Mouse (Mus musculus) thymus, postnatal 14 days (tissue): ENCODE measurements around the gene Gab3.
A peak's percentile ranks its signal among the peaks of the same experiment; 100 is the strongest.

ENCODE experiments used
- DNase-seq: peaks from one replicate; pipeline ENCODE4 v3.0.0; 2021

The Gab3 gene

GRCm38 (mm10) chrX:75084774-75085508 is at the start of gene Gab3:
Gene Gab3, minus strand, starts transcription at chrX:75085458.
- peak; percentile 71 for DNase-seq

DNA sequence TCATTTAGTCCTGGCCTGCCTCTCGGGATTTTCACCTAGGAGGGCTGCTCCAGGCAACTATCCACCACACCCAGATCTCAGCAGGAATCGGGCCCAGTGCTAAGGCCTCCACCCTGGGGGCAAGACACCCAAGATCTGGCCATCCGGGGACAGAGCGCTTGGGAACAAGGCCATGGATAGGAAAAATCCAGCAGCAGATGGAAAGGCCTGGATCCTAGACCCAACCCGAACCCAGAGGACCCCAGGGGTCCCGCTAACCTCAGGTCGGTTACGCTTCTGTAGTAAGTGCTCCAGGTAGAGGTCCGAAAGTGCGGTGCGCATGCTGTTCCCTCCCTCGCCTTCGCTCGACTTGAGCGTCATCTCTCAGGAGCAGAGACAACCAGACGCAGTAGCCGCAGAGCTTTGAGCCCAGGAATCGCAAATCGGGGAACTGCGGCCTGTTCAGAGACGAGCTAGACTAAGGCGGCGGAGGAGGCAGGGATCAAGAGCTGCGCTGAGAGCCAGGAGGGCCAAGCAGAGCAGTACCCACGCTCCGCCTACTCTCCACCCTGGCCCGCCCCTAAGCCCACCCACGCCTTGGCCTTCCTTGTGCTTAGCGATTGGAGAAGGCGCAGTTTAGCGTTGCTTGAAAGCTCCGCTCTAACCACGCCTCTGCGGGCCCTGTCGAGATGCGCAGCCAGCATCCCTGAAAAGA is 45.4 kb upstream of the Gab3 start, which contains the start of gene Mpp1:
Mpp1 (minus strand) TSS at position 550 of the 694 bp plus-strand sequence.
- peak; percentile 85 for DNase-seq

DNA sequence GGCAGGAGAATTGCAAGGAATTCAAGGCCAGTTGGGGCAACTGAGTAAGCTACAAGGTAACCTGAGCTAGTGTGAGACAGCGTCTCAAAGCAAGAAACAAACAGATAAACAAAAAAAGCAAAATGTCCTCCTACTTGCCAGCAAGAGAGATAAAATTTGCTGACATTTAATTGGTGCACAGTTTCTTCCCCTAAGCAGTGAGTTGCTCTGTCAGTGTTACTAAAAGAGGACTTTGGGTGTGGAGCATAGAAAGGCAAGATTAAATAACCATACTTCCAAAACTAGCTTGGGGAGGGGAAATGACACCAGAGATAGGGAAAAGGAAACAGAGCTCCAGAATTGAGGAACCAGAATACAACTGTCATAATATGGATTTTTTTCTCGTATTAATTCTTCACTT is 44.2 kb upstream of the Gab3 start:
- DNase-seq = no peak

DNA sequence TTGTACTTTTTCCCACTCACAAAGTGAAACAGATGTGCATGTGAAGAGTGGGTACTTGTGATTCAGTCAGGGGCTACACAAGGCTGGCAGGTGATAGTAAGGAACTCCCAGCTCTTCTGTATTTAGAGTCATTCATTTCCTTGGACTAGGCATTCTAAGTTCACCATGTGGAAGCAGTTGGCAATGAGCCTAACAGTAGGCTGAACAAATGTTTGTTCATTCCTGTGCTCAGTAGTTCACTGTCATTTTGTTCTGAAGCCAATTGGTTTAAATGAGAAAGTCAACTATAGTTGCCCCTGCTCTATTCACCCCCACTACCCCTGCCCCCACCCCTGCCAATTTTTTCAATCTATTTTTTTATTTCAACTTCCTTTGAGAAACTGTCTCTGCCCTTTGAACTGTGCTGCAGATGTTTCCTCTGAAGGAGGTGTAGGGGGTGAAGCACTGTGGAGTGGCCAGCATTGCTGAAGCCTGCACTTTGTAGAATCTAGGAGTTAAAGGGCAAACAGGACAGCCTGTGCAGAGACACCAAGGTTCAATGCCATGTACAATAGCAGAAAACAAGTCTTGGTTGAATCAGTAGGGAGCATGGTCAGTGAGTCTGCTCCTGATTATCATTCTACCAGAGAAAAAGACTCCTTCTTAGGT is 43.2 kb upstream of the Gab3 start:
- DNase-seq = peak; percentile 29

- DNase-seq = no peak
Measured at GRCm38 (mm10) chrX:75126893-75127292, 41.6 kb upstream of the Gab3 start.

- DNase-seq = no peak
Measured at GRCm38 (mm10) chrX:75125606-75126005, 40.3 kb upstream of the Gab3 start.

GRCm38 (mm10) chrX:75115550-75115949 is 30.3 kb upstream of the Gab3 start:
- DNase-seq = no peak

DNA sequence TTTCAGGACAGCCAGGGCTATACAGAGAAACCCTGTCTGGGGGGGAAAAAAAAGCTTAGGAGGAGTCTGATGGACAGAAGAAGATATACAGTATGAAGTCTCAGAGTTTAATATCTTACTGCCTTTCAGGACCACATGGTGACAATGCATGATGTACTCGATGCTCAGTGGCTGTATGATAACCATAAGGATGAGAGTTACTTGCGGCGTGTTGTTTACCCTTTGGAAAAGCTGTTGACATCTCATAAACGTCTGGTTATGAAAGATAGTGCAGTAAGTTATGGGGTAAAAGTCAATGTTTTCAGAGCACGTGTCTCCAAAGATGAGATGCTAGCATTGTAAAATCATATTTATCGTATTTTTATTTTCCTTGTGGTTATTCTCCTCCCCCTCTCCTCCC is 17.0 kb upstream of the Gab3 start:
- DNase-seq = no peak

GRCm38 (mm10) chrX:75098799-75099198 is 13.5 kb upstream of the Gab3 start:
- no peak for DNase-seq

DNA sequence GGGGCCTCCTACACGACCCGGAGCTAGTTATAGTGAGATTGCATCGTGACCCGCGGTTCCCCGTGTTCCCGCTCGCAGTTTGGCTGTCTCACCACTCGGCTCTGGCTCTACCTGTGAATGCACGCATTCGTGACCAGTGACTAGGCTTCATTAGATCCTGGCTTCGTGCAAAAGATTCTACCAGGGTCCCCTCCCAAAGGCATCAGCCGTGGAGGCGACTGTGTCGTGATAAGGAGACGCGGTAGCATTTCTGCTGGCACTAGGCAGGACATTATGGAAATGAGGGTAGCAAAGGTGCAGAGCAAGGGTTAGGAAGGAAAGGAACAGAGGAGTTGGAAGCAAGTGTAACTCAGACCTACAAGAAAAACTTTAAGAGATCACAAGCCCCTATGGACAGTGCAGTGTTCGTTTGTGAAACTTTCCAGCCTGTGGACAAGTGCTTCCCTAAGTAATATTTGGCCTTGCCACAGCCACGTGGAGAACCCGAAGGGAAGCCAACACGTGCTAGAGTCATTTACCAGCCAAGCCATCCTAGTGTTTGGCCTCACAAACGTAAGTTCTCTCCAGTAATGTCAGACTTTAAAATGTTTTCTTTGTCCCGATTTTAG is 11.0 kb upstream of the Gab3 start:
- DNase-seq = no peak

GRCm38 (mm10) chrX:75095369-75096162 is 10.3 kb upstream of the Gab3 start, which contains the start of gene Dkc1:
Gene Dkc1, plus strand, starts transcription at chrX:75095854.
- peak; percentile 94 for DNase-seq

DNA sequence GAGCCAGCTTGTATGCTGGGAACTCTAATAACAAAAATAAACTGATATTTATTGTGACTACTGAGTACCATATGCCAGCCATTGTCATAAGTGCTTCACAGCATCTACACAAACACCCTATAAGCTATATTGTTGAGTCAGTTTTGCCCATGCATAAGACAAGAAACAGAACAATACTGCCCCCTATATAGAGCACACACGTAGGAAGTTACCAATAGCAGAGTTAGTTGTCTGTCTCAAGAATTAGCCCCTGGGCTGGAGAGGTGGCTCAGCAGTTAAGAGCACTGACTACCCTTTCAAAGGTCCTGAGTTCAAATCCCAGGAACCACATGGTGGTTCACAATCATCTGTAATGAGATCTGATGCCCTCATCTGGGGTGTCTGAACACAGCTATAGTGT is 396 bp upstream of the Gab3 start:
- DNase-seq = no peak

- DNase-seq = no peak
Measured at GRCm38 (mm10) chrX:75083982-75084773, 1.1 kb downstream of the Gab3 start.

DNA sequence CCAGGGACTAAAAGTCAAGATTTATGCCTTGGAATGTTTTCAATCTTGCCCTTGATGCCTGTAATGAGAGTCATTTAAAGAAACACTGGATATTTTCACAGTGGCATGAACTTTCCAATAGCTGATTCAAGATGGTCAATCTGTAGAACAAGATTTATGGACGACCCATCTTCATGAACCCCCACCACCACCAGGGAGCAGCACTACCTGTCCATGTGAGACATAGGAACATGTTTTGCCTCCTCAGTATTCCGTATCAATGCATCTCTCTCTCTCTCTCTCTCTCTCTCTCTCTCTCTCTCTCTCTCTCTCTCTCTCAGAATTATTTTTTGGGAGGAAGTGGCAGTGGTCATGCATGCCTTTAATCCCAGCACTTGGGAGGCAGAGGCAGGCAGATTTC is 2.9 kb downstream of the Gab3 start:
- peak; percentile 35 for DNase-seq

GRCm38 (mm10) chrX:75056120-75056775 is 29.0 kb downstream of the Gab3 start:
- DNase-seq = no peak

- DNase-seq = no peak
Measured at GRCm38 (mm10) chrX:75046921-75047635, 38.2 kb downstream of the Gab3 start.

- DNase-seq = no peak
Measured at GRCm38 (mm10) chrX:75045931-75046330, 39.3 kb downstream of the Gab3 start.

- DNase-seq = no peak
Measured at GRCm38 (mm10) chrX:75044595-75044994, 40.7 kb downstream of the Gab3 start.

DNA sequence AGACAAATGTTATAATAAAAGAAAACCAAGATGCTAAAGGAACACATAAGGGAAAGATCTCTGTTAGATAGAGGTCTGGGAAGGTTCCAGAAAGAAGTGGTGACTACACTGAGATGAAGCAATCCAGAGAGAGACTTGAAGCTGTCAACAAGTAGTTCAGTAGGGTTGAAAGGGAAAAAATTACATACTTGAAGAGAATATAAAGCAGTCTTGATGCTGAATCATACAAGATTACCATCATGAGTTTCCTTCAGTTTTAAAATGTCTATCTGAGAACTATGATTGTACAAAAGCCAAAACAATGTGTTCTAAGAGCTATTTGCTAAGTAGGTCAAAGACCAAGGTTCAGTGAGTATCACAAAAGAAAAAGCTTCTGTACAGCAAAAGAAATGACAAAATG is 48.6 kb downstream of the Gab3 start:
- no peak for DNase-seq

- DNase-seq = no peak
Measured at GRCm38 (mm10) chrX:75035162-75035561, 50.1 kb downstream of the Gab3 start.
